Mouse (Mus musculus): ENCODE measurements around the gene Gcn1l1.

- TF ChIP-seq POLR2A (IDR thresholded peaks at IDR 0.05; ENCODE audit: borderline replicate concordance, insufficient read depth, low read length) (no peak), CTCF (IDR thresholded peaks at IDR 0.05; ENCODE audit: borderline replicate concordance, insufficient read depth, low read depth, low read length) (no peak)
Observed at GRCm38 (mm10) chr5:115565403-115565802, 349 bp downstream of the Gcn1l1 start.
